Mouse (Mus musculus) brain, adult 2 months (tissue): ENCODE data around the gene Arhgap30.

Experiments used
- DNase-seq: peaks from one replicate; pipeline ENCODE4 v3.0.0; 2011; ENCODE audit warnings: low read depth, low spot score

The Arhgap30 gene

GRCm38 (mm10) chr1:171388376-171389102 lies at the start of gene Arhgap30:
TSS of gene Arhgap30 (plus strand) at chr1:171388954.
- peak; percentile 56 for DNase-seq

DNA sequence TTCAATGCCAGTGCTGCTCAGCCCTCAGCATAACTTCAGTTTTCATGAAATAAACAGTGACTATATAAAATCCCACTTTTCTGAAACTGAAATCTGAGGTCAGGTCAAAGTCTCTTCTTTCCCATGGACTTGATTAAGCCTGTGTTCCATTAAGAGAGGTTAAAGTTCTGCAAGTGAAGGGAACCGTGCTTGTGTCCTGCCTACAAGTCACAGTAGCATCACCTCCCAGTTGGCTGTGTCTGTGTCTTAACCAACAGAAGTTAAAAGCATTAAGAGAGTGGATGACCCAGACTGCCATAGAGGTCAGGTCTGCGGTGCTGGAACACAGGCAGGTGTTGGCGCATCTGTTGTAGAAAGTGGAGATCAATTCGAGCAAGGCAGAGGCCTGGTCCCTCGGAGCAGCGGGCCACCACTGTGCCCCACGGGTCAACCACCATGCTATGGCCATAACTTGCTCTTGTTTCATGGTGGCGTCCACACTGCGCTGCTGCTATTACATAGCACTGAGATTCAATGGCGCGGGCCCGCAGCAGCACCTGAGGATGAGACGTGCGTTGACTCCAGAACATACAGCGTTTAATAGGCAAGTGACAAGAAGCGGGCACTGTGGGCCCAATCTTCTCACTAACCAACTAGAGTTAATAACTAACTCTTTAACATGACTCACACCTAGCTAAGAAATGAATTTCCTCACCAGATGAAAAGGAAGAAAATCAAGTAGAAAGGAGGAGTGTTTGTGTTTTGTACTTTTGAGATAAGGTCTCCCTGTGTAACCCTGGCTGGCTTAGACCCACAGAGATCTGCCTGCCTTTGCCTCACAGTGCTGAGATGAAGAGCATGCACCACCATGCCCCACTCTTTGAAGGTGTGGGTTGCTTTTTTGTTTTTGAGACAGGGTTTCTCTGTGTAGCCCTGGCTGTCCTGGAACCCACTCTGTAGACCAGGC lies 46.2 kb upstream of the Arhgap30 start:
- DNase-seq, result no peak

DNA sequence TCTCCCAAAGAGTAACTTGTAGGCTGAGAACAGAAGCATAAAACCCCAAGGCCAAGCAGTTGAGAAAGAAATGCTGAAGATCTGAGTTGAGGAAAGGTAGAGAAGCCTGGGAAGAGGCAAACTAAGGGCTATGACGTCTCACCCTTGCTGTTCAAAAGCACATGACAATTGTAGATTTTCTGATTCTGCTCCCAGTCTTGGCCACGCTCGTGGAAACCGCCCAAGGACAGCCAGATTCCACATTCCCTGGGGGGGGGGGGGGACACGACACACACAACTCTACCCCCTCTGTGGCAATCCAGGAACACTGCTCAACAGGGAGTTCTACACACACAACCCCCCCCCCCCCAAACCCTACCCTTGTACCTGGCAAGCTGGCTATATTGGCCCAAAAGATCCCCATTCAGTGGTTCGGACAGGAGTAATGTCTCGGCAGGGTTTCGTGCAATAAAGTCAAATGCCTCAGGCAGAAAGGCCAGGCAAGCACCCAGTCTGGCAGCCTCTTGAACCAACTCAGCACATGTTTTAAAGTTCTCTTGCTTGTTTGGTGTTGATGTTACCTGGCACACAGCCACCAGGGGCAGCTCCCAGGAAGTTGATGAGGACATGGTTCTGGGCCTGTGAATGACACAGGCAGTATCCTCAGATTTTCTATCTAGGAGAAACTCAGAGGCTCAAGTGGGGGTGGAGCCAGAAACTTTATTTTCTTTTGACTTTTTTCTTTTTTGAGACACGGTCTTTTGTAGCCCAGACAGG lies 44.7 kb upstream of the Arhgap30 start:
- no peak for DNase-seq

DNA sequence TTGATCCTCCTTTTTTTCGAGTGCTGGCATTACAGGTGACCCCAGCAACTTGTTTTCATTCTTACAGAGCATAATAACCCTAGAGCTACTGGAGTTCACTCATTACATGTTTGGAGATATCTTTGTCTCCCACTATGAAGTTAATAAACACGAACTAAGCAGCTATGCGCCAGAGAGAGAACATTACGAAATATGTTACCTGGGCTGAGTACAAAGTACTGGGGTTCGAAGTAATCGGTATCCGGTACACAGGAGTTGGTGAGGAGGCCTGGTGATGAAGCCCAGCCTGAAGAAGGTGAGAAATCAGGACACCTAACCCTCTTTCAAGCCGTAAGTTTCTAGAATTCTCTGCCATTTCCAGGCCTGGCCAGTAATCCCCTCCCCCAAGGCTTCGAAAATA lies 44.0 kb upstream of the Arhgap30 start:
- no peak for DNase-seq

- peak; percentile 97 for DNase-seq
These were observed 43.3 kb upstream of the Arhgap30 start, which contains the start of the genes Nit1 and Pfdn2 for GRCm38 (mm10) chr1:171345225-171346094. TSS of gene Nit1 (minus strand) at chr1:171345646. TSS of gene Pfdn2 (plus strand) at chr1:171345670.

DNA sequence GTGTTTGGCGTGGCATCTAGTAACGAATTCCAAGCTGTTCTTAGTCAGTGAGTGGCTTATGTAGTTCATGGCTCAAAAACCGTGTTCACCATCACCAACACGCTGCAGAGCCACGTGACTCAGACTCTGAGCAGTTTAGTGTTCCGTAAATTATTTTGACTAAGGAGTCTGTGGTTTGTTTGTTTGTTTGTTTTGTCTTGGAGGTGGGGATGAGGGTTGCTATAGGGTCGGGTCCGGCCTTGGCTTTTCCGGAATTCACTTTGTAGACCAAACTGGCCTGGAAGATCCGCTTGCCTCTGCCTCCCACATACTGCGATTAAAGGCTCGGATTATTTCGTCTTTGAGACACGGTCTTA lies 42.7 kb upstream of the Arhgap30 start:
- DNase-seq, result peak; percentile 34

DNA sequence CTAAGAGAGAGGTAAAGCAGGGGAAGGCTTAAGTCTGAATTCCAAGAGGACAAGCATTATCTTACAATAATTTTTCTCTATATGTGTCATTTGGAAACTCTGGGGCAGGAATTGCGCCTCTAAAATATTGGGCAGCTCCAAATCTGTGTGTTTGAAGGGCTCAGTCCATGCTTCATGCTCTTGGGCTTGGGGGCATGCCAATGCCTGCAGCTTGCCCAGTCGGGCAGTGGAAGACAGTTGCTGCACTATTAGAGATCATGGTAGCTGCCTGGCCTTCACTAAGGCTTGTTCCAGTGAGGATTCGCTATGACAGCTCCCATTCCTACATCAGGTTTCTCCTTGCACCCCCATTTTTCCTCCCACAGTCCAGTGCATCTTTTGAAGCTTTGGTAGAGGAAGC lies 40.1 kb upstream of the Arhgap30 start:
- peak; percentile 18 for DNase-seq

DNA sequence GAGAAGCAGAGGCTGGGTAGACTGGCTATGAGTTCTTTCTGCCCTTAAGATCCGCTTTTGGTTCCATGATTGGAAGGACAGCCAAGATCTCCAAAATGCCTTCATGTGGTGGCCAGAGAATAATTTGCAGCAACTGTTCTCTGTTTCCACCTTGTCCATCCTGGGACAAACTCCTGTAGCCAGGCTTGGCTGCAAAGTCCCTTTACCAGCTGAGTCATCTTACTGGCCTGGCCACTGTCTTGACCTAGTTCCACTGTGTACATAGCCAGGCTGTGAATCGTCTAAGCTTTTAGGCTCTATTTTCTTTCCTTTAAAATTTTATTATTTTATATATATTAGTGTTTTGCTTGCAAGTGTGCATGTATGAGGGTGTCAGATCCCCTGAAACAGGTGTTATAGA lies 39.5 kb upstream of the Arhgap30 start:
- peak; percentile 18 for DNase-seq

GRCm38 (mm10) chr1:171355812-171356340 lies 32.9 kb upstream of the Arhgap30 start:
- peak; percentile 48 for DNase-seq

DNA sequence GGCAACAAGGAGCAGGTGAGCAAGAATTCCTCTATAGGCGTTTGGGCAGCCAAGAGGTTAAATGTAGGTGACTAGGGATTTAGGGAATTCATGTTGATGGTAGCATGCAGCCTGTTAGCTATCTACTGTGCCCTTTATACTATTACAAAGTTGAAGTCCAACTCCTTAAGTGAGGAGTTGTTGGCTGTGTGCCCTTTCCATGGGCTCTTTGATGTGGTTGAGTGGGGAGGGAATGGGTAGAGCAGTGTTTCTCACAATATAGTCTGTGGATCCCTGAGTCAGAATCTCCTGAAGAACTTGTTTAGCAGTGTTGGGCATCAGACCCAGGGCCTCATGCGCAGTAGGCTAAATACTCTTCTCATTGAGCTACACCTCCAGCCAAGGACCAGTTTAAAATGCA lies 31.9 kb upstream of the Arhgap30 start:
- DNase-seq, result no peak

DNA sequence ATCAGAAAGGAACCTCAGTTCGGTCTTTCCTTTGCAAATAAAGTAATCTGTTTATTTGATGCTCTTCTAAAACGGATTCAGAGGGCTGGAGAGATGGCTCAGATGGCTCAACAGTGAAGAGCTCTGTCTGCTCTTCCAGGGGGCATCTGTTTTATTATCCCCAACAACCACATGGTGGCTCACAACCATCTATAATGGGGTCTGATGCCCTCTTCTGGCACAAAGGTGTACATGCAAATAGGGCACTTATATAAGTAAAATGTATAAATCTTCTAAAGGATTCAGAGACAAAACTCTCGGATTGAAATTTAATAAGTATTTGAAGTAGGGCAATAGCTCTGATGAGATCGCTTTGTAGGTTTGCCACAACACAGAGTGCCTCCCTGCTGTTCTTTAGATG lies 30.3 kb upstream of the Arhgap30 start:
- peak; percentile 81 for DNase-seq

- no peak for DNase-seq
These were observed 28.5 kb upstream of the Arhgap30 start for GRCm38 (mm10) chr1:171360253-171360652.

GRCm38 (mm10) chr1:171360656-171361055 lies 28.1 kb upstream of the Arhgap30 start, which contains the start of gene Klhdc9:
TSS of gene Klhdc9 (minus strand) at chr1:171360798.
- DNase-seq, result peak; percentile 99

GRCm38 (mm10) chr1:171361106-171362103 lies 27.3 kb upstream of the Arhgap30 start:
- DNase-seq, result peak; percentile 95

GRCm38 (mm10) chr1:171365934-171366333 lies 22.8 kb upstream of the Arhgap30 start:
- DNase-seq, result no peak

DNA sequence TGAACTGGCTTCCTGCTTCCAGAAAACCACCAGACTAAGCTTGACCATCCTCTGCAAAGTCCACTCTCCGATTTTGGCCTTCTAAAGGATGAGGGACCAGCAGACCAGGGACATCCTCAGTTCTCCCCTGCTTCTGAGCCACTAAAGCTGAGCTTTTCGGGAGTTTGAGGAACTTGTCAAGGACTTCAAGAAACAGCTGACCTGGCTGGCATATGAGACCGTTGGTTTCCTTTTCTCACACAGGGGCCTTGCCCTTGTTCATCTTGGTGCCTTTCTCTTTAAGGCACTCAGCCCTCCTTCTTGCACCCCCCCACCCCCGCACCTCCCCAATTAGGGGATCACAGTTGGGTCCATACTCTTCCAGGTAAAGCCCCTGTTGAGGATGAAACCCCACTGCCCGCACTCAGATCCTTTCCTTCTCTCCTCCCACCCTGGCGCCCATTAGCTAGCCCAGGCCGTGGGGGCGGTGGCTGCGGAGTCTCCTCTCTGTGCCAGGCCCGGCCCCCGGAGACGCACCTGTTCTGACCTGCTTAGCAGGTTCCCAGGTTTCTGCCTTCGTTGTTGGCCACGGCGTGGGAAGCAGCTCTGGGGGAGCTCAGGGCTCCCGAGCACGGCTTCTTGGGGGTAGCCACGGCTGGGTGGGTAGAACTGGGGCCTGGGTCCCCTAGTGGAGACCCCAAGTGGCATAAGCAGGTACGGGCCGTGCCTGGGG lies 18.8 kb upstream of the Arhgap30 start, which contains the start of gene Nectin4:
Nectin4 (plus strand) TSS at position 255 of the 712 bp plus-strand sequence.
- peak; percentile 18 for DNase-seq

DNA sequence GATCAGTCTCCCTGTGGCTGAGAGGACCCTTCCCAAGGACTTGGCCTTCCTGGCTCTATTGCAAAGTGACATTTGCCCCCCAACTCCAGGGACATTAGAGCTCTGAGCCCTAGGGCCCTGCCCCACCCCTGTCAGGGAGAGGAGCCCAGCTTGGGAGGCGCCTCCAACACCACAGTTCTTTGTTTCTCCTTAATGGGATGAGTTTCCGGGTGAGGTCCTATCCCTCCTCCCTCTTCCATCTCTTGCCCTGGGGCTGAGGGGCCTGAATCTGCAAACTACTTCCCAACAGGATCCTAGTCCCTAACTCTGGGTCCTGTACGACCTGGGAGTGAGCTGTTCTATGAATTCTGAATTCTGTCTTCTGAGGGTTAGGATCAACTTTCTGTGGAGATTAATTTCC lies 15.9 kb upstream of the Arhgap30 start:
- DNase-seq, result no peak

DNA sequence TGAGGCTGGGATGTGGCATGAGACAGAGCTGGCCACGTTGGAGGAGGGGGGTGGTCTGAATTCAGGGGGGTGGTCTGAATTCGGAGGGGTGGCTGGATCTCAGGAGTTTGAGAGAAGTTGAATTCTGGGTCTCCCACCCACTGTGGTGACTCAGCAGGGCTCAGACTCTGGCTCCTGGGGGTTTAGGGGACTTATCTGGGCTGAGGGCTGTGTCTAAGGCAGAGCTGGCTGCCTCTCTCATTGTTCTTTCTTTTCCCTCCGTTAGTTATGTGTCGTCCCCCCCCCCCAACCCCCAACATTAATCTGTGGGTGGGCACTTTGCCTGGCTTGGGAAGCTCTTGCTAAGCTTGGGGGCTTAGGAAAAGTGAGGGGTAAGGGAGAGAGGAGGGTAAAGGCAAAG lies 14.8 kb upstream of the Arhgap30 start:
- DNase-seq, result no peak
